ENCODE assay signal across 14 mouse cellular contexts in the genomic region with DNA sequence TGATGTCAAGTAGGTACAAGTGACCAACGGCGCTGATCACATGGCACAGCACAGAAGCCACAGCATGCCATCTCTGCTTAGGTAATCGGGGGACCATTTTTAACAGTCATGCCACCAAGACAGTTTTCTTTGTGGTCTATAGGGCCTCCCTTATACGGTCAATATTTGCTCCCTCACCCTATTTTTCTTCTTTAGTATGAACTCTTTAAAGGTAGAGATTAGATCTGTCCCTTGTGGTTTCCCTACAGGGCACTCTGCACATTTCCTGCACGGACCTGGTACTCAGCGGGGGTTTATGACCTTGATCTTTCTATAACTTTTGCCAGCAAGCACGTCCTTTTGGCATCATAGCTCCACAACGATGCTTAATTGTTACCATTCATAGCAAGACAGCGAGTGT.
"Had no signal": no experiment of that assay in that cellular context is flagged by ENCODE, and none has a peak within 500 bp of the region (broad histone marks: within the 10 kb centered on the region; RNA-seq: fewer than 3 reads in every experiment).

No protein-coding gene starts in this region.

- DNase-seq: kidney, adult 18-20 months; kidney, adult 9 months; kidney, postnatal 14 days; kidney, postnatal 4 days; liver; lung, adult 18-20 months; lung, postnatal 10 days; lung, postnatal 36 days; midbrain, embryonic 14.5 days; retina, postnatal 1 day; right cerebral cortex, postnatal 25 days; spleen, adult 18-20 months; thymus, postnatal 25 days had no signal

- ATAC-seq: liver, embryonic 12.5 days had no signal
